Mouse (Mus musculus): ENCODE measurements around the gene Man2a1. TPM values are rescaled to one million over a fixed set of nuclear protein-coding genes. Genes with fewer than 3 reads are reported as not detected.
"Not testable (repeated sequence)": the region's sequence is repeated elsewhere in the genome, so short reads cannot be mapped to it uniquely, and the experiment has no call there.

The Man2a1 gene
- polyA plus RNA-seq, 1 experiment from 2014 or later = 12.6 TPM

- Histone ChIP-seq H3K9ac (ENCODE audit: low read length) (no peak overlapping the region), H3K27ac (ENCODE audit: low read depth) (no peak overlapping the region), H3K36me3 (ENCODE audit: control insufficient read depth, insufficient read depth, low read length) (peaks cover 8% of the 10 kb centered on the region; the same call in 1 of the 2 replicates), H3K27me3 (replicated peaks; ENCODE audit: control insufficient read depth, insufficient read depth, low read length) (no peaks in the 10 kb centered on the region), H3K4me3 (ENCODE audit: low read depth, low read length) (no peak overlapping the region), H3K4me1 (replicated peaks; ENCODE audit: control insufficient read depth, insufficient read depth, low read length) (no peaks in the 10 kb centered on the region), H3K4me2 (ENCODE audit: low read length) (no peak overlapping the region), H3K9me3 (ENCODE audit: control insufficient read depth, low read length) (no peaks in the 10 kb centered on the region)
- 81% methylated on average over 13 of the region's 13 CpGs for WGBS
- ATAC-seq (replicated peaks; ENCODE audit: low FRiP score, low TSS enrichment, low read depth) (no peak), DNase-seq (ENCODE audit: low spot score) (no peak)
These were observed 151.8 kb downstream of the Man2a1 start for GRCm38 (mm10) chr17:64752126-64753019.

GRCm38 (mm10) chr17:64753507-64753906 lies 153.0 kb downstream of the Man2a1 start:
- Histone ChIP-seq H3K4me2 (ENCODE audit: low read length) (no peak overlapping the region), H3K27me3 (replicated peaks; ENCODE audit: control insufficient read depth, insufficient read depth, low read length) (no peaks in the 10 kb centered on the region), H3K9me3 (ENCODE audit: control insufficient read depth, low read length) (no peaks in the 10 kb centered on the region), H3K27ac (ENCODE audit: low read depth) (no peak overlapping the region), H3K4me3 (ENCODE audit: low read depth, low read length) (no peak overlapping the region), H3K36me3 (ENCODE audit: control insufficient read depth, insufficient read depth, low read length) (peaks cover 8% of the 10 kb centered on the region; the same call in 1 of the 2 replicates), H3K9ac (ENCODE audit: low read length) (no peak overlapping the region), H3K4me1 (replicated peaks; ENCODE audit: control insufficient read depth, insufficient read depth, low read length) (no peaks in the 10 kb centered on the region)
- 86% methylated on average over 6 of the region's 6 CpGs for WGBS
- DNase-seq (ENCODE audit: low spot score) = no peak
- no peak for ATAC-seq (replicated peaks; ENCODE audit: low FRiP score, low TSS enrichment, low read depth)

DNA sequence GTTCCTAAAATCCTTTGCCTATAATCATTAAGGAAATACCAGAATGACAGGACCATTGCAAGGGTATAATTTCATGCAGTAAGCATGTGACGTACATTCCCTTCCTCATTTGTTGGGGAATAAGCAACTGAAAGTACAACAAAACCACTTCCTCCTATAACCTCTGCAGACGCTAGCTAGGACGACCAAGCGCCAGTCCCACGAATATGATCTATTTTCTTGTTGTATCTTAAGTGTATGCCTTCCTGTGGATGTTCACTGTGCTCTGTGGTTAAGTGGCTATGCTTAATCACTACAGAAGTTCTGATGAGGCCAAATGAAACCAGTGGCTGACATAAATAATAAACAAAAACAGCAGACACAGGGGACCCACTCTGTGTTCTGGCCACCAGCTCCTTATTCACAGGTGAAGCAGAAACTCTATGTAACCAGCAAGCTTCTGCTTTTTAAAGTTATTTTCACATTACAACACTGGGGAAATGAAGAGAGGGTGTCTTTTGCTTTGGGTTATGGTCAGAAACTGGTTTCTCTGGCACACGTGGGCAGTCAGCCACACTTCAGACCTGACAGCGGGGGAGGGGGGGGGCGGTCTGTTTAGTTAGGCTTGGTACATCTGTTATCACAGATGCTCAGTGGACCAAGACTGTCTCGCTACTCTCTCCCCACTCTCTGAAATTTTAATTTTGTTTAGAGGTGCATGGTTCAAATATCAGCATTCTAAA lies 153.8 kb downstream of the Man2a1 start:
- H3K4me2 ChIP-seq (ENCODE audit: low read length) = no peak overlapping the region
- no peaks in the 10 kb centered on the region for H3K4me1 ChIP-seq (replicated peaks; ENCODE audit: control insufficient read depth, insufficient read depth, low read length)
- no peaks in the 10 kb centered on the region for H3K9me3 ChIP-seq (ENCODE audit: control insufficient read depth, low read length)
- H3K4me3 ChIP-seq (ENCODE audit: low read depth, low read length) = no peak overlapping the region
- ATAC-seq (replicated peaks; ENCODE audit: low FRiP score, low TSS enrichment, low read depth) (no peak), DNase-seq (ENCODE audit: low spot score) (no peak)
- no peak overlapping the region for H3K9ac ChIP-seq (ENCODE audit: low read length)
- H3K27me3 ChIP-seq (replicated peaks; ENCODE audit: control insufficient read depth, insufficient read depth, low read length) = no peaks in the 10 kb centered on the region
- 67% methylated on average over 9 of the region's 9 CpGs for WGBS
- H3K27ac ChIP-seq (ENCODE audit: low read depth) = no peak overlapping the region
- peaks cover 8% of the 10 kb centered on the region; the same call in 1 of the 2 replicates for H3K36me3 ChIP-seq (ENCODE audit: control insufficient read depth, insufficient read depth, low read length)

GRCm38 (mm10) chr17:64755191-64755590 lies 154.7 kb downstream of the Man2a1 start:
- H3K9ac ChIP-seq (ENCODE audit: low read length) = no peak overlapping the region
- no peak for DNase-seq (ENCODE audit: low spot score)
- no peaks in the 10 kb centered on the region for H3K27me3 ChIP-seq (replicated peaks; ENCODE audit: control insufficient read depth, insufficient read depth, low read length)
- H3K4me3 ChIP-seq (ENCODE audit: low read depth, low read length) = no peak overlapping the region
- 88% methylated on average over 5 of the region's 5 CpGs for WGBS
- no peaks in the 10 kb centered on the region for H3K4me1 ChIP-seq (replicated peaks; ENCODE audit: control insufficient read depth, insufficient read depth, low read length)
- H3K4me2 ChIP-seq (ENCODE audit: low read length) = no peak overlapping the region
- ATAC-seq (replicated peaks; ENCODE audit: low FRiP score, low TSS enrichment, low read depth) = no peak
- no peaks in the 10 kb centered on the region for H3K9me3 ChIP-seq (ENCODE audit: control insufficient read depth, low read length)
- H3K27ac ChIP-seq (ENCODE audit: low read depth) = no peak overlapping the region
- peaks cover 8% of the 10 kb centered on the region; the same call in 1 of the 2 replicates for H3K36me3 ChIP-seq (ENCODE audit: control insufficient read depth, insufficient read depth, low read length)

GRCm38 (mm10) chr17:64762651-64763050 lies 162.1 kb downstream of the Man2a1 start:
- H3K27ac ChIP-seq (ENCODE audit: low read depth); H3K27me3 ChIP-seq (replicated peaks; ENCODE audit: control insufficient read depth, insufficient read depth, low read length); H3K4me3 ChIP-seq (ENCODE audit: low read depth, low read length); H3K4me2 ChIP-seq (ENCODE audit: low read length); ATAC-seq (replicated peaks; ENCODE audit: low FRiP score, low TSS enrichment, low read depth); H3K36me3 ChIP-seq (ENCODE audit: control insufficient read depth, insufficient read depth, low read length); H3K9ac ChIP-seq (ENCODE audit: low read length); H3K4me1 ChIP-seq (replicated peaks; ENCODE audit: control insufficient read depth, insufficient read depth, low read length); H3K9me3 ChIP-seq (ENCODE audit: control insufficient read depth, low read length); DNase-seq (ENCODE audit: low spot score): not testable (repeated sequence)
- WGBS = 79% methylated on average over 4 of the region's 4 CpGs

DNA sequence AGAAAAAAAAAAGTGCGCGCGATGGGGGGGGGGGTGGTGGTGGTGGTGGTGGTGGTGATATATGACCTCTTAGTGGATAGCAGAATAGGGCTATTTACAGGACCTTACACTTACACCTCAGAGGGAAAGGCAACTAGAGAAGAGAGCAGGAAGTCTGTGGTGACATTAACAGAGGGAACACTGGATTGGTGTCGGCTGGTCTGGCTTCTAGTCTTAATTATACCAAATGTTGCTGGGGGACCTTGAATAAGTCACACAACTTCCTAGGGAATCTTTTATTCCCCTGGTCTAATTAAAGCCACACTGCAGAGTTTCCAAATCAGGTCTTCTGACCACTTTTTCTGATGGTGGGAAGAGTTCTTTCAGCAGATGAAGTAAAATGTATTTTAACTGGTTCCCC lies 163.0 kb downstream of the Man2a1 start:
- ATAC-seq (replicated peaks; ENCODE audit: low FRiP score, low TSS enrichment, low read depth) (no peak), DNase-seq (ENCODE audit: low spot score) (no peak)
- H3K36me3 ChIP-seq (ENCODE audit: control insufficient read depth, insufficient read depth, low read length) = no peaks in the 10 kb centered on the region
- H3K9me3 ChIP-seq (ENCODE audit: control insufficient read depth, low read length) = no peaks in the 10 kb centered on the region
- WGBS = 77% methylated on average over 4 of the region's 4 CpGs
- no peak overlapping the region for H3K9ac ChIP-seq (ENCODE audit: low read length)
- H3K4me1 ChIP-seq (replicated peaks; ENCODE audit: control insufficient read depth, insufficient read depth, low read length) = no peaks in the 10 kb centered on the region
- H3K27me3 ChIP-seq (replicated peaks; ENCODE audit: control insufficient read depth, insufficient read depth, low read length) = no peaks in the 10 kb centered on the region
- no peak overlapping the region for H3K4me3 ChIP-seq (ENCODE audit: low read depth, low read length)
- H3K27ac ChIP-seq (ENCODE audit: low read depth) = no peak overlapping the region
- H3K4me2 ChIP-seq (ENCODE audit: low read length) = no peak overlapping the region

DNA sequence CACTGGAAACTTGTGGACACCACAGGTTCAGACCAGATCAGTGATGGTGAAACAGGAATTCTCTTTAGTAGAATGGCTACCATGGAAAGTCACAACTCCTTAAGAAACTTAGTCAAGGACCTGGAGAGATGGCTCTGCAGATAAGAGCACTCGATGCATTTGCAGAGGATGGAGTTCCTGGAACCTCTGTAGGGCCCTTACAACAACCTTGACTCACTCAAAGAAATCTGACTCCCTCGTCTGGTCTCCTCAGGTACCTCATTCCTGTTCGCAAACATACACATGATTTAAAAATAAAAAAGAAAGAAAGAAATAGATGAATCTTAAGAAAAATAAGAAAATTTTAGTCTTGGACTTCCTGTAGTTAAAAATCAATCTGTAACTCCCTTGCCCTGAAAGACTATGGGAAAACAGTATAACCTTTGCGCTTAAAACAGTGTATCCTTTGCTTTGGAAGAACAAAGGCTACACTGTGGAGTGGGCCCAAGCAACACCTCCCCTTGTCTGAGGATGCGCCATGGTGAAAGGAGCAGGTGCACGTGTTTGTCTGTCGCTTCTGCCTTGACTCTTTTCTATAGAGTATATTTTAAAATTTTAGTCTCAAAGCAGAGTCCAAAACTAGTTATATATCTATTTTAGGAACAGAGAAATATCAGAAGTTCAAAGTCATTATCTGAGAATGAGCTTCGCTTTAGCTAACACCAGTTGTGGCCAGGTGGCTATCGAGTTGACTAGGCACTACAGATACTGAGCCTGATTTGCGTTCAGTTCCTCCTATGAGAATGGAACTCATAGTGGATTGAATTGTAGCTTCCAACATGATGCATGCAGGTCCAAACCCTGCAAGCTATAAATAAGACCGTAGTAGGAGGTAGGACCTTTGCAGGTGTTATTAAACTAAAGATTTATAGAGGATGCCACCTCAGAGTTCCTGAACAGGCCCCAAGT lies 163.9 kb downstream of the Man2a1 start:
- Histone ChIP-seq H3K27me3 (replicated peaks; ENCODE audit: control insufficient read depth, insufficient read depth, low read length) (no peaks in the 10 kb centered on the region), H3K36me3 (ENCODE audit: control insufficient read depth, insufficient read depth, low read length) (no peaks in the 10 kb centered on the region), H3K4me3 (ENCODE audit: low read depth, low read length) (no peak overlapping the region), H3K9me3 (ENCODE audit: control insufficient read depth, low read length) (no peaks in the 10 kb centered on the region), H3K4me2 (ENCODE audit: low read length) (no peak overlapping the region), H3K4me1 (replicated peaks; ENCODE audit: control insufficient read depth, insufficient read depth, low read length) (no peaks in the 10 kb centered on the region), H3K27ac (ENCODE audit: low read depth) (no peak overlapping the region), H3K9ac (ENCODE audit: low read length) (no peak overlapping the region)
- DNase-seq (ENCODE audit: low spot score) = peak; percentile 32
- no peak for ATAC-seq (replicated peaks; ENCODE audit: low FRiP score, low TSS enrichment, low read depth)
- 88% methylated on average over 11 of the region's 11 CpGs for WGBS

DNA sequence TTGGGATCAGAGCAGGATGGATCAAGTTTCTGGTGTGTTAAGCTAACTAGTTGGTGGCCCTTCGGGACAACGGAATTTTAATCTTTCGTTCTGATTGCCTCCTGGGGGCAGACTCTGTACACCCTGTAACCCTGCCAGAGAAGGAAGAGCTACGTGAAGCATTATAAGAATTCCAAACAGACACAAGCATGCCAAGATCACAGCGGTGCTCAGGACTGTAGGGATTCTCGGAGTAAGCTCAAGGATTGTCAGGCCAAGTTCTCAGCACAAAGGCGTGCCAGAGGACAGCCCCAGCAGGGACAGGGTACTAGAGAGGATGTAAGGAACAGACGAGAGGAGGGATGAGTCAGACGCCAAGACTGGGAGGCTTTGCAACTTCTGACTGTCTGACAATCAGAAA lies 164.8 kb downstream of the Man2a1 start:
- Histone ChIP-seq H3K4me3 (ENCODE audit: low read depth, low read length) (no peak overlapping the region), H3K9ac (ENCODE audit: low read length) (no peak overlapping the region), H3K4me2 (ENCODE audit: low read length) (no peak overlapping the region), H3K27me3 (replicated peaks; ENCODE audit: control insufficient read depth, insufficient read depth, low read length) (no peaks in the 10 kb centered on the region), H3K27ac (ENCODE audit: low read depth) (no peak overlapping the region), H3K4me1 (replicated peaks; ENCODE audit: control insufficient read depth, insufficient read depth, low read length) (no peaks in the 10 kb centered on the region), H3K9me3 (ENCODE audit: control insufficient read depth, low read length) (no peaks in the 10 kb centered on the region), H3K36me3 (ENCODE audit: control insufficient read depth, insufficient read depth, low read length) (no peaks in the 10 kb centered on the region)
- WGBS = 30% methylated on average over 9 of the region's 9 CpGs
- ATAC-seq (replicated peaks; ENCODE audit: low FRiP score, low TSS enrichment, low read depth) (no peak), DNase-seq (ENCODE audit: low spot score) (no peak)

Data from intestine, embryonic 14.5 days (tissue).